Mouse (Mus musculus) G1E (cell line): Measurements from ENCODE around the gene Fam198a. TPM values are rescaled to one million over a fixed set of nuclear protein-coding genes. Genes with fewer than 3 reads are reported as not detected.

Experiments used
- ATAC-seq: 2 replicates; pipeline ENCODE4 v1.8.0; 2016; ENCODE audit warnings: mild to moderate bottlenecking; ENCODE audit not compliant: insufficient number of reproducible peaks, poor library complexity, low FRiP score, severe bottlenecking; ENCODE audit errors: extremely low read depth
- DNase-seq: peaks from one replicate; pipeline ENCODE4 v3.0.0; 2012; ENCODE audit warnings: low spot score
- H3K27me3 ChIP-seq: 2 replicates; pipeline ENCODE4 v1.6.1; 2012; ENCODE audit warnings: mild to moderate bottlenecking, low read length, inconsistent platforms; ENCODE audit not compliant: insufficient read depth
- H3K36me3 ChIP-seq: replicated peaks from 2 replicates; pipeline ENCODE3; 2012; ENCODE audit warnings: mild to moderate bottlenecking, inconsistent platforms
- H3K4me1 ChIP-seq: 2 replicates; pipeline ENCODE4 v1.6.1; 2012; ENCODE audit warnings: low read depth, low read length, inconsistent platforms, mixed read lengths; ENCODE audit not compliant: insufficient read depth
- H3K4me3 ChIP-seq: 2 replicates; pipeline ENCODE4 v1.5.1; 2012; ENCODE audit warnings: low read depth, mild to moderate bottlenecking, inconsistent platforms, low read length, moderate library complexity, mixed read lengths
- H3K9me3 ChIP-seq: replicated peaks from 2 replicates; pipeline ENCODE4 v1.6.1; 2012; ENCODE audit warnings: inconsistent platforms
- CTCF ChIP-seq: IDR thresholded peaks from 2 replicates; pipeline ENCODE4 v1.5.1; 2012; ENCODE audit warnings: low read depth, low read length, inconsistent platforms, mixed read lengths
- GATA1 ChIP-seq: IDR thresholded peaks from 2 replicates; pipeline ENCODE4 v1.6.1; 2012; ENCODE audit warnings: borderline replicate concordance, low read length, inconsistent platforms, mixed read lengths
- GATA2 ChIP-seq: IDR thresholded peaks from 2 replicates; pipeline ENCODE4 v1.6.1; 2012; ENCODE audit warnings: low read depth, low read length, inconsistent platforms, borderline replicate concordance
- POLR2AphosphoS5 ChIP-seq: IDR thresholded peaks from 2 replicates; pipeline ENCODE4 v1.6.1; 2012; ENCODE audit warnings: low read depth, low read length, inconsistent platforms; ENCODE audit not compliant: insufficient replicate concordance
- TAL1 ChIP-seq: conservative IDR thresholded peaks from 2 replicates; pipeline ENCODE4 v1.6.1; 2012; ENCODE audit warnings: low read depth, low read length, inconsistent platforms, mixed read lengths
- polyA plus RNA-seq: library from polyadenylated mRNA; stranded (reverse); fragments of >175 nt; gene quantifications from 2 replicates; pipeline ENCODE4 v1.2.3, GENCODE M21; 2012
- total RNA-seq, 2 experiments: library from RNA; stranded (forward) in 1 of 2; stranded (reverse) in 1 of 2; fragments of 200-1000 nt in 1 of 2; fragments of >200 nt in 1 of 2; fragmentation: Nextera tagmentation in 1 of 2; gene quantifications; 2 replicates each; pipeline ENCODE4 v1.2.3; 2014 to 2017

Fam198a gene
- not detected in 2 replicates for total RNA-seq (2014; fragmentation: Nextera tagmentation)
- 0.17 TPM in 1 of 2 replicates, not detected in the other for total RNA-seq (2017)
- not detected in 2 replicates for polyA plus RNA-seq

DNA sequence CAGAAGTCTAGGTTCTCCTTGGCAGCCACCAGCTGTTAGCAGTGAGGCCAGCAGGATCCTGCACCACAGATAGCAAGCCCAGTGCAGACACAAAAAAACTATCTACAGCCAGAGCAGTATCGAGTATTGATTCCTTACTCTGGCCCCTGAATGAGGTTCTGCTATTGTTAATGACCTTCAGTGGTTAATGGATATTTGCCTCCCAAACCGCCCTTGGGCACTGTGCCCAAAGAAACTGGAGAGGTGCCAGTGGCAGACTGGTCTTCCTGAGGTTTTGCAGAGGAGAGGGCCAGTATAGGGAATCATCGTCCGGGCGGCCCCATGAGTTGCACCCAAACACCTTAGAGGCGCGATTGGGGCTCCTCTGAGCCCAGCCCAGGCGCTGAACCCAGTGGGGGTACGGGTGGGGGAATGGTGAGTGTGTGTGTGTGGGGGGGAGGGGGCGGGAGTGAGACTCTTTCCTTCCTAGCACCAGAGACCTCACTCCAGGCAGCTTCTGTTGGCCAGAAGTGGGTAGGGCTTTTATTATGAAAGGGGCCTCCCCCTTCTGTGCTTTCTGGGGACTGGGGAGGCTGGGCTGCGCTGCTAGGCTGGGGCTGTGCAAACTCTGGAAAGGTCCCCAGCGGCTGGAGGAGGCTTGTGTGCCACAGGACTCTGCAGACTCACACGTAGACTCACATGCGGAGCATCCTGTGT lies at the start of gene Fam198a:
TSS of gene Fam198a (plus strand) at position 571 of the 696 bp plus-strand sequence.
- Histone ChIP-seq H3K4me3 (no peak within 1 kb of the TSS), H3K36me3 (no peaks in the 10 kb centered on the region), H3K4me1 (no peaks in the 10 kb centered on the region), H3K9me3 (no peaks in the 10 kb centered on the region), H3K27me3 (peaks cover 7% of the 10 kb centered on the region)
- DNase-seq (no peak), ATAC-seq (no peak)
- TF ChIP-seq POLR2AphosphoS5 (no peak), TAL1 (no peak), GATA1 (no peak), CTCF (no peak), GATA2 (no peak)

GRCm38 (mm10) chr9:121901710-121902700 lies 48.8 kb upstream of the Fam198a start:
- TF ChIP-seq GATA1 (no peak), TAL1 (no peak), CTCF (no peak), POLR2AphosphoS5 (no peak), GATA2 (no peak)
- H3K9me3 ChIP-seq: no peaks in the 10 kb centered on the region
- no peak for ATAC-seq
- peaks cover 18% of the 10 kb centered on the region for H3K27me3 ChIP-seq
- no peaks in the 10 kb centered on the region for H3K36me3 ChIP-seq
- H3K4me3 ChIP-seq: no peak overlapping the region
- H3K4me1 ChIP-seq: no peaks in the 10 kb centered on the region
- no peak for DNase-seq

GRCm38 (mm10) chr9:121903476-121904305 lies 47.1 kb upstream of the Fam198a start:
- no peak for DNase-seq
- H3K36me3 ChIP-seq: no peaks in the 10 kb centered on the region

GRCm38 (mm10) chr9:121904319-121904718 lies 46.5 kb upstream of the Fam198a start:
- TF ChIP-seq CTCF (no peak), TAL1 (no peak), GATA1 (no peak), POLR2AphosphoS5 (no peak), GATA2 (no peak)
- Histone ChIP-seq H3K27me3 (peaks cover 11% of the 10 kb centered on the region), H3K4me3 (no peak overlapping the region), H3K9me3 (no peaks in the 10 kb centered on the region), H3K4me1 (no peaks in the 10 kb centered on the region), H3K36me3 (no peaks in the 10 kb centered on the region)
- ATAC-seq (no peak), DNase-seq (no peak)

More at GRCm38 (mm10) chr9:121903476-121904305, 47.1 kb upstream of the Fam198a start:
- Histone ChIP-seq H3K27me3 (peaks cover 11% of the 10 kb centered on the region), H3K4me3 (no peak overlapping the region), H3K9me3 (no peaks in the 10 kb centered on the region), H3K4me1 (no peaks in the 10 kb centered on the region)
- TF ChIP-seq CTCF (no peak), GATA1 (no peak), POLR2AphosphoS5 (no peak), GATA2 (no peak), TAL1 (no peak)
- ATAC-seq: no peak

DNA sequence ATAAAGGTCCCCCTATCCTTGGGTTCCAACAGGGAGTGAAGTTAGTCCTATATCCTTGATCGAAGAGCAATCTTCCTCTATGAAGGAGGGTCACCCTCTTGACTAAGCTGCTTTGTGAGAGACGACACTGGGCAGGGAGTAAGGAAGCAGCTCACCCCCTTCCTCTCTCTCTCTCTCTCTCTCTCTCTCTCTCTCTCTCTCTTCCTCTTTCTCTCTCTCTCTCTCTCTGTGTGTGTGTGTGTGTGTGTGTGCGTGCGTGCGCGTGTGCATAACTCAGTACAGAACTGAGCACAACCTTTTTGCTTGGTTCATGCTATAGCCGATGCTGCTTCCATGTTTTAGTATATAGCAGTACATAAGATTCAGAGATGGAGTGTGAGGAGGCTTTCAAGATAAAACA lies 45.8 kb upstream of the Fam198a start:
- no peaks in the 10 kb centered on the region for H3K36me3 ChIP-seq
- H3K9me3 ChIP-seq: no peaks in the 10 kb centered on the region
- TF ChIP-seq GATA2 (no peak), CTCF (no peak), TAL1 (no peak), POLR2AphosphoS5 (no peak), GATA1 (no peak)
- H3K4me1 ChIP-seq: no peaks in the 10 kb centered on the region
- DNase-seq (no peak), ATAC-seq (no peak)
- H3K4me3 ChIP-seq: no peak overlapping the region
- peaks cover 11% of the 10 kb centered on the region for H3K27me3 ChIP-seq
